Mouse (Mus musculus) liver, embryonic 14.5 days (tissue): Measurements from ENCODE around the gene Ankle1. TPM values are rescaled to one million over a fixed set of nuclear protein-coding genes. Genes with fewer than 3 reads are reported as not detected.

Source experiments
- ATAC-seq: fragments of 200-750 bp; cut with Nextera tagmentation; 2 replicates; pipeline ENCODE4 v1.8.0; 2017; ENCODE audit warnings: moderate number of reproducible peaks, mild to moderate bottlenecking, moderate library complexity; ENCODE audit not compliant: insufficient read depth
- DNase-seq, 3 experiments: peaks; one replicate each; pipeline ENCODE4 v3.0.0-alpha.2; 2012 to 2013; ENCODE audit warnings: low read depth in 3 of 3, low spot score in 3 of 3
- H3K27ac ChIP-seq: fragments of 300-500 bp; sonication (generic); 2 replicates; pipeline ENCODE4 v1.5.1; 2014; ENCODE audit warnings: moderate library complexity, mild to moderate bottlenecking, control low read depth, inconsistent platforms
- H3K27me3 ChIP-seq: fragments of 300-500 bp; sonication (generic); 2 replicates; pipeline ENCODE4 v1.6.1; 2014; ENCODE audit warnings: mild to moderate bottlenecking, low read length, moderate library complexity; ENCODE audit not compliant: control insufficient read depth, insufficient read depth
- H3K36me3 ChIP-seq: fragments of 300-500 bp; sonication (generic); replicated peaks from 2 replicates; pipeline ENCODE4 v1.6.1; 2014; ENCODE audit warnings: low read depth; ENCODE audit not compliant: control insufficient read depth, insufficient read depth
- H3K4me1 ChIP-seq, 2 experiments: fragments of 200-500 bp in 1 of 2; fragments of 300-500 bp in 1 of 2; sonication (generic) in 1 of 2; replicated peaks; 2 replicates each; pipeline ENCODE4 v1.6.1; 2012 to 2014; ENCODE audit warnings: antibody characterized with exemption in 1 of 2, inconsistent platforms in 1 of 2, low read length in 1 of 2; ENCODE audit not compliant: control insufficient read depth in 2 of 2, insufficient read depth in 2 of 2
- H3K4me2 ChIP-seq: fragments of 300-500 bp; sonication (generic); 2 replicates; pipeline ENCODE4 v1.6.1; 2014; ENCODE audit warnings: low read depth, mild to moderate bottlenecking, control low read depth, moderate library complexity
- H3K4me3 ChIP-seq, 2 experiments: fragments of 200-500 bp in 1 of 2; fragments of 300-500 bp in 1 of 2; sonication (generic) in 1 of 2; 2 replicates each; pipeline ENCODE4 v1.5.1; 2012 to 2014; ENCODE audit warnings: low read depth in 2 of 2, low read length in 2 of 2, mild to moderate bottlenecking in 2 of 2, control low read depth in 1 of 2, inconsistent platforms in 1 of 2, moderate library complexity in 1 of 2; ENCODE audit not compliant: insufficient read depth in 1 of 2
- H3K9ac ChIP-seq: fragments of 300-500 bp; sonication (generic); replicated peaks from 2 replicates; pipeline ENCODE4 v1.6.1; 2014; ENCODE audit warnings: mild to moderate bottlenecking, control low read depth, moderate library complexity
- H3K9me3 ChIP-seq: fragments of 300-500 bp; sonication (generic); 2 replicates; pipeline ENCODE4 v1.6.1; 2016; ENCODE audit warnings: low read length, mixed read lengths; ENCODE audit not compliant: control insufficient read depth
- CTCF ChIP-seq: IDR thresholded peaks from 2 replicates; pipeline ENCODE4 v1.5.1; 2016; ENCODE audit warnings: antibody characterized with exemption, low read depth, control low read depth
- EP300 ChIP-seq: IDR thresholded peaks from 2 replicates; pipeline ENCODE4 v1.6.1; 2016; ENCODE audit warnings: antibody characterized with exemption, low read depth
- WGBS: fragments of 180-500 bp; shearing (Covaris S2); extraction: QIAGEN DNeasy Blood & Tissue Kit; methylation state at CpG from one replicate; pipeline ENCODE4 v1.1.7; 2014; ENCODE audit not compliant: insufficient replicate concordance; 5-methylcytosine and 5-hydroxymethylcytosine counted together
- polyA plus RNA-seq, 2 experiments: library from polyadenylated mRNA; depleted of rRNA in 1 of 2; stranded (reverse) in 1 of 2; unstranded in 1 of 2; fragments of >200 nt; fragmentation: Nextera tagmentation in 1 of 2; extraction: Ambion mirVana in 1 of 2; gene quantifications; 2 replicates each; pipeline versions ENCODE4 v1.2.1 to v1.2.3; 2012 to 2014

Gene Ankle1
- polyA plus RNA-seq, 2 experiments: 17.8 to 58.0 TPM

GRCm38 (mm10) chr8:71373000-71373399, 32.8 kb upstream of the Ankle1 start:
- Histone ChIP-seq H3K9me3 (no peaks in the 10 kb centered on the region), H3K27ac (no peak overlapping the region), H3K27me3 (no peaks in the 10 kb centered on the region; the same call in 1 of the 2 replicates), H3K36me3 (peaks cover 2% of the 10 kb centered on the region), H3K4me1 (peaks cover 17 to 22% of the 10 kb centered on the region in 2 experiments), H3K4me3 (no peak overlapping the region), H3K4me2 (no peak overlapping the region), H3K9ac (no peak overlapping the region)
- 83% methylated on average over 3 of the region's 3 CpGs for whole genome bisulfite sequencing
- TF ChIP-seq CTCF: 0 out of 2 replicates have a peak, but pooled peaks have one; percentile 15
- TF ChIP-seq EP300: no peak
- ATAC-seq (no peak), DNase-seq (no peak)

GRCm38 (mm10) chr8:71374616-71375206, 31.1 kb upstream of the Ankle1 start:
- WGBS: 67% methylated on average over 17 of the region's 17 CpGs
- Histone ChIP-seq H3K4me3 (no peak overlapping the region), H3K4me2 (no peak overlapping the region), H3K9ac (no peak overlapping the region), H3K27ac (no peak overlapping the region), H3K36me3 (no peaks in the 10 kb centered on the region; the same call in 1 of the 2 replicates), H3K9me3 (no peaks in the 10 kb centered on the region), H3K27me3 (peaks cover 5% of the 10 kb centered on the region), H3K4me1 (peaks cover 14 to 17% of the 10 kb centered on the region in 2 experiments)
- TF ChIP-seq EP300 (no peak), CTCF (no peak)
- DNase-seq (no peak), ATAC-seq (no peak)

GRCm38 (mm10) chr8:71375581-71376422, 30.0 kb upstream of the Ankle1 start:
- ATAC-seq: no peak
- TF ChIP-seq EP300 (no peak), CTCF (0 out of 2 replicates have a peak, but pooled peaks have one; percentile 5)
- peaks cover 16% of the 10 kb centered on the region for H3K27me3 ChIP-seq
- WGBS: 25% methylated on average over 68 of the region's 74 CpGs
- H3K9ac ChIP-seq: no peak overlapping the region
- no peak overlapping the region for H3K27ac ChIP-seq
- peak overlapping the region in 1 of 2 experiments; percentile 28; a peak in 2 of 4 replicates for H3K4me3 ChIP-seq
- peaks cover 9 to 14% of the 10 kb centered on the region in 2 experiments for H3K4me1 ChIP-seq
- no peaks in the 10 kb centered on the region for H3K9me3 ChIP-seq
- peak; percentile 52 to 62 (median 61) for DNase-seq
- peak overlapping the region; percentile 61 for H3K4me2 ChIP-seq
- no peaks in the 10 kb centered on the region; the same call in 1 of the 2 replicates for H3K36me3 ChIP-seq

GRCm38 (mm10) chr8:71376423-71377030, 29.3 kb upstream of the Ankle1 start:
- Histone ChIP-seq H3K9me3 (no peaks in the 10 kb centered on the region), H3K9ac (no peak overlapping the region), H3K27ac (no peak overlapping the region), H3K4me3 (no peak overlapping the region), H3K36me3 (no peaks in the 10 kb centered on the region; the same call in 1 of the 2 replicates), H3K4me1 (peaks cover 8 to 14% of the 10 kb centered on the region in 2 experiments; a peak in 3 of 4 replicates), H3K27me3 (peaks cover 23% of the 10 kb centered on the region), H3K4me2 (peak overlapping the region; percentile 61; the same call in 1 of the 2 replicates)
- ATAC-seq: no peak
- no peak for DNase-seq
- no peak for TF ChIP-seq CTCF
- TF ChIP-seq EP300: no peak
- 52% methylated on average over 8 of the region's 8 CpGs for WGBS
